Mouse (Mus musculus) kidney, postnatal 36 days (tissue): Measurements from ENCODE around the gene Ctnna3.

Experiments
- DNase-seq, 2 experiments: peaks; one replicate each; pipeline ENCODE4 v3.0.0; 2021 to 2022; ENCODE audit warnings: mixed read lengths in 2 of 2

The Ctnna3 gene

GRCm38 (mm10) chr10:63768871-63769270 lies 339.0 kb downstream of the Ctnna3 start:
- no peak for DNase-seq

GRCm38 (mm10) chr10:63771656-63772055 lies 341.8 kb downstream of the Ctnna3 start:
- DNase-seq: no peak

- no peak for DNase-seq
Measured at GRCm38 (mm10) chr10:63772074-63772473, 342.2 kb downstream of the Ctnna3 start.

GRCm38 (mm10) chr10:63781948-63782347 lies 352.1 kb downstream of the Ctnna3 start:
- DNase-seq: no peak

GRCm38 (mm10) chr10:63784808-63785535 lies 355.1 kb downstream of the Ctnna3 start:
- no peak for DNase-seq

GRCm38 (mm10) chr10:63786390-63786789 lies 356.5 kb downstream of the Ctnna3 start:
- no peak for DNase-seq

- no peak for DNase-seq
Measured at GRCm38 (mm10) chr10:63803909-63804308, 374.0 kb downstream of the Ctnna3 start.

- DNase-seq: no peak
Measured at GRCm38 (mm10) chr10:63805551-63805950, 375.7 kb downstream of the Ctnna3 start.

- no peak for DNase-seq
Measured at GRCm38 (mm10) chr10:63806254-63806653, 376.4 kb downstream of the Ctnna3 start.

GRCm38 (mm10) chr10:63810043-63810617 lies 380.2 kb downstream of the Ctnna3 start:
- no peak for DNase-seq

- no peak for DNase-seq
Measured at GRCm38 (mm10) chr10:63839011-63839410, 409.1 kb downstream of the Ctnna3 start.

- DNase-seq: peak in 1 of 2 experiments; percentile 1
Measured at GRCm38 (mm10) chr10:63851946-63852345, 422.0 kb downstream of the Ctnna3 start.

- no peak for DNase-seq
Measured at GRCm38 (mm10) chr10:63869123-63869522, 439.2 kb downstream of the Ctnna3 start.

- DNase-seq: no peak
Measured at GRCm38 (mm10) chr10:63880462-63880903, 450.6 kb downstream of the Ctnna3 start.

- DNase-seq: peak in 1 of 2 experiments; percentile 4
Measured at GRCm38 (mm10) chr10:63886449-63887088, 456.7 kb downstream of the Ctnna3 start.

- no peak for DNase-seq
Measured at GRCm38 (mm10) chr10:63894612-63895011, 464.7 kb downstream of the Ctnna3 start.

GRCm38 (mm10) chr10:63899891-63900290 lies 470.0 kb downstream of the Ctnna3 start:
- DNase-seq: no peak

GRCm38 (mm10) chr10:63908878-63909277 lies 479.0 kb downstream of the Ctnna3 start:
- no peak for DNase-seq

- no peak for DNase-seq
Measured at GRCm38 (mm10) chr10:63927334-63927733, 497.4 kb downstream of the Ctnna3 start, which contains the start of gene Gm10118. Gene Gm10118, minus strand, starts transcription at chr10:63927434.

GRCm38 (mm10) chr10:63933946-63934345 lies 504.0 kb downstream of the Ctnna3 start:
- DNase-seq: no peak

GRCm38 (mm10) chr10:63945534-63945933 lies 515.6 kb downstream of the Ctnna3 start:
- no peak for DNase-seq

- DNase-seq: no peak
Measured at GRCm38 (mm10) chr10:63947266-63947665, 517.4 kb downstream of the Ctnna3 start.

GRCm38 (mm10) chr10:63950867-63951266 lies 521.0 kb downstream of the Ctnna3 start:
- DNase-seq: peak; percentile 33 to 47

- DNase-seq: no peak
Measured at GRCm38 (mm10) chr10:63951481-63951880, 521.6 kb downstream of the Ctnna3 start.
